Mouse (Mus musculus): ENCODE measurements around the gene Spin1. TPM values are rescaled to one million over a fixed set of nuclear protein-coding genes. Genes with fewer than 3 reads are reported as not detected.
A peak's percentile ranks its signal among the peaks of the same experiment; 100 is the strongest.

The Spin1 gene
- total and polyA plus RNA-seq, 3 experiments = 16.6 to 47.3 (median 23.7) TPM

DNA sequence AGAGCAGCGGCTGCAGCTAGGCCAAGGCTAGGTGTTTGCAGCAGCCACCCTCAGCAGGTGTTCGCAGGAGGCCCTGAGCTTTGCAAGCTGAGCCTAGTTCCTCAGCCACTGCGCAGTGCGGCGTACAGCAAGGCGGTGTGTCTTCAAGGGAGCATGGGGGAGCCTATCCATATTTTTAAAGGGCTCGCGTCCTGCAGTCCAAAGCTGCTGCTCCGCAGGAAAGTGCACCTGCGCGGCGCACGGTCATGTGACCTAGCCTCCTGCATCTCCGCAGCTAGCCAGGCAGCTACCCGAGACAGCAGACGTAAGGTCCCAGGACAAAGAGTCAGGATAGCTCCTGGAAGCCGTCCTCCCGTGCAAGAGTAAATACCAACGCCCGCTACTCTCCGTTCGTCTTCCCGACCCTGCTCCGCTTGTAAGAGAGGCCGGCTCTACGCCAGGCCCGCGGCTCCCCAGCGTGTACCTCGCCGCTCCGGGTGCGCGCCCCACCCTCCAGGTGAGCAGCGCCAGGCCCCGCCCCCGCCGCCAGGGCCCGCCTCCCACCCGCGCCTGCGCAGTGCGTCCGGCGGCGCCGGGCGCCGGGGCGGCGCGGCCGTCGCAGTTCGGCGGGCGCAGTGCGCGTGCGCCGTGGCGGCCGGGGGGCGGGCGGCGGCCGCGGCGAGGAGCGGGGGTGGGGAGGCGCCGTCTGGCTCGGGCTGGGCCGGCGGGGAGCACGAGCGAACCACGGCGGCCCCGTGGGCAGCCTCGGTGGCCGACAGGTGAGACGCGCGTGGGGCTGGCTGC lies at the start of gene Spin1 (continued):
- TF ChIP-seq POLR2A (IDR thresholded peaks at IDR 0.05; ENCODE audit: control insufficient read depth in 1 of 2, insufficient read depth in 1 of 2, low read depth in 1 of 2, low read length in 2 of 2, poor library complexity in 1 of 2) = peak; percentile 57 to 94; a peak in 3 of 4 replicates
- peak; percentile 36; the same call in 1 of the 2 replicates for TF ChIP-seq HCFC1 (IDR thresholded peaks at IDR 0.05; ENCODE audit: low read depth, low read length)
- no peak for TF ChIP-seq ELF1 (IDR thresholded peaks at IDR 0.05; ENCODE audit: low read depth, low read length)
- TF ChIP-seq MXI1 (IDR thresholded peaks at IDR 0.05; ENCODE audit: low read depth, low read length) = peak; percentile 40; the same call in 1 of the 2 replicates

- no peak for TF ChIP-seq NELFE (IDR thresholded peaks at IDR 0.05; ENCODE audit: low read depth, low read length)
- no peak for TF ChIP-seq ELF1 (IDR thresholded peaks at IDR 0.05; ENCODE audit: low read depth, low read length)
- no peak for TF ChIP-seq RCOR1 (IDR thresholded peaks at IDR 0.05; ENCODE audit: low read depth, low read length)
- TF ChIP-seq SIN3A (IDR thresholded peaks at IDR 0.05; ENCODE audit: low read length) = no peak
- TF ChIP-seq SMC3 (IDR thresholded peaks at IDR 0.05; ENCODE audit: low read depth, low read length) = no peak
- no peak for TF ChIP-seq POLR2AphosphoS5 (IDR thresholded peaks at IDR 0.05; ENCODE audit: borderline replicate concordance, low read depth, low read length)
- TF ChIP-seq USF2 (IDR thresholded peaks at IDR 0.05; ENCODE audit: borderline replicate concordance in 1 of 2, insufficient read depth in 1 of 2, low read depth in 1 of 2, low read length in 2 of 2) = no peak
- TF ChIP-seq ZKSCAN1 (IDR thresholded peaks at IDR 0.05; ENCODE audit: low read depth, low read length) = no peak
- TF ChIP-seq MXI1 (IDR thresholded peaks at IDR 0.05; ENCODE audit: low read depth, low read length) = no peak
- no peak for TF ChIP-seq POLR2A (IDR thresholded peaks at IDR 0.05; ENCODE audit: control insufficient read depth in 1 of 2, insufficient read depth in 1 of 2, low read depth in 1 of 2, low read length in 2 of 2, poor library complexity in 1 of 2)
- no peaks in the 10 kb centered on the region for H3K36me3 ChIP-seq (ENCODE audit: control insufficient read depth in 1 of 2, insufficient read depth in 2 of 2, low read length in 2 of 2)
- no peaks in the 10 kb centered on the region; a peak in 1 of 4 replicates for H3K27me3 ChIP-seq (ENCODE audit: control insufficient read depth in 1 of 2, insufficient read depth in 2 of 2, low read length in 2 of 2)
- no peaks in the 10 kb centered on the region for H3K79me2 ChIP-seq (ENCODE audit: control insufficient read depth, insufficient read depth, low read length, poor library complexity)
- H3K4me1 ChIP-seq (ENCODE audit: control insufficient read depth in 1 of 2, insufficient read depth in 2 of 2, low read length in 2 of 2) = no peaks in the 10 kb centered on the region
- DNase-seq (ENCODE audit: low read depth, low spot score) = no peak
- no peak overlapping the region for H3K9ac ChIP-seq (ENCODE audit: control insufficient read depth, low read depth, low read length, poor library complexity, severe bottlenecking)
- H3K9me3 ChIP-seq (replicated peaks; ENCODE audit: insufficient read depth, low read length) = no peaks in the 10 kb centered on the region
- H3K4me3 ChIP-seq (ENCODE audit: control insufficient read depth in 1 of 2, insufficient read depth in 1 of 2, low read depth in 2 of 2, low read length in 2 of 2) = no peak overlapping the region
- H3K27ac ChIP-seq (ENCODE audit: control insufficient read depth, low read depth, low read length) = no peak overlapping the region
These were observed 49.7 kb upstream of the Spin1 start for GRCm38 (mm10) chr13:51051016-51051415.

GRCm38 (mm10) chr13:51052408-51052807 lies 48.3 kb upstream of the Spin1 start:
- no peak overlapping the region for H3K27ac ChIP-seq (ENCODE audit: control insufficient read depth, low read depth, low read length)
- H3K9ac ChIP-seq (ENCODE audit: control insufficient read depth, low read depth, low read length, poor library complexity, severe bottlenecking) = no peak overlapping the region
- no peak for DNase-seq (ENCODE audit: low read depth, low spot score)
- H3K27me3 ChIP-seq (ENCODE audit: control insufficient read depth in 1 of 2, insufficient read depth in 2 of 2, low read length in 2 of 2) = no peaks in the 10 kb centered on the region; a peak in 1 of 4 replicates
- no peaks in the 10 kb centered on the region for H3K9me3 ChIP-seq (replicated peaks; ENCODE audit: insufficient read depth, low read length)
- no peak for TF ChIP-seq HCFC1 (IDR thresholded peaks at IDR 0.05; ENCODE audit: low read depth, low read length)
- TF ChIP-seq MAFK (IDR thresholded peaks at IDR 0.05; ENCODE audit: borderline replicate concordance, low read depth, low read length) = no peak
- TF ChIP-seq SMC3 (IDR thresholded peaks at IDR 0.05; ENCODE audit: low read depth, low read length) = no peak
- TF ChIP-seq ETS1 (IDR thresholded peaks at IDR 0.05; ENCODE audit: low read depth, low read length) = no peak
- no peak for TF ChIP-seq JUND (IDR thresholded peaks at IDR 0.05; ENCODE audit: low read depth, low read length)
- no peak for TF ChIP-seq RAD21 (IDR thresholded peaks at IDR 0.05; ENCODE audit: low read depth, low read length)
- no peak for TF ChIP-seq TBP (IDR thresholded peaks at IDR 0.05; ENCODE audit: low read depth, low read length)
- no peak for TF ChIP-seq MXI1 (IDR thresholded peaks at IDR 0.05; ENCODE audit: low read depth, low read length)
- no peak for TF ChIP-seq ZMIZ1 (IDR thresholded peaks at IDR 0.05; ENCODE audit: low read depth, low read length)
- TF ChIP-seq USF1 (IDR thresholded peaks at IDR 0.05; ENCODE audit: low read depth, low read length) = no peak
- TF ChIP-seq GABPA (IDR thresholded peaks at IDR 0.05; ENCODE audit: low read depth, low read length) = no peak
- TF ChIP-seq TAL1 (IDR thresholded peaks at IDR 0.05; ENCODE audit: low read length) = no peak
- no peak for TF ChIP-seq CHD1 (IDR thresholded peaks at IDR 0.05; ENCODE audit: low read depth, low read length)
- no peak for TF ChIP-seq USF2 (IDR thresholded peaks at IDR 0.05; ENCODE audit: borderline replicate concordance in 1 of 2, insufficient read depth in 1 of 2, low read depth in 1 of 2, low read length in 2 of 2)
- no peak for TF ChIP-seq ZNF384 (IDR thresholded peaks at IDR 0.05; ENCODE audit: low read depth, low read length)
- TF ChIP-seq E2F4 (IDR thresholded peaks at IDR 0.05; ENCODE audit: borderline replicate concordance, low read depth, low read length) = no peak
- H3K4me1 ChIP-seq (ENCODE audit: control insufficient read depth in 1 of 2, insufficient read depth in 2 of 2, low read length in 2 of 2) = no peaks in the 10 kb centered on the region
- H3K4me3 ChIP-seq (ENCODE audit: control insufficient read depth in 1 of 2, insufficient read depth in 1 of 2, low read depth in 2 of 2, low read length in 2 of 2) = no peak overlapping the region
- H3K36me3 ChIP-seq (ENCODE audit: control insufficient read depth in 1 of 2, insufficient read depth in 2 of 2, low read length in 2 of 2) = no peaks in the 10 kb centered on the region
- no peaks in the 10 kb centered on the region for H3K79me2 ChIP-seq (ENCODE audit: control insufficient read depth, insufficient read depth, low read length, poor library complexity)

Data from MEL (cell line).